Mouse (Mus musculus) thymus, postnatal 0 days (tissue): Measurements from ENCODE around the gene Ppp2r5d. TPM values are rescaled to one million over a fixed set of nuclear protein-coding genes. Genes with fewer than 3 reads are reported as not detected.

Experiments
- DNase-seq: peaks from one replicate; pipeline ENCODE4 v3.0.0-alpha.2; 2015; ENCODE audit warnings: low spot score
- polyA plus RNA-seq: library from polyadenylated mRNA; unstranded; fragments of >200 nt; fragmentation: Nextera tagmentation; extraction: Ambion mirVana; gene quantifications from 2 replicates; pipeline ENCODE4 v1.2.1, GENCODE M21; 2015

Gene Ppp2r5d
- polyA plus RNA-seq, 1 experiment from 2014 or later: 54.0 TPM

- DNase-seq: no peak
Observed at GRCm38 (mm10) chr17:46681466-46682118, 23.3 kb downstream of the Ppp2r5d start.

- DNase-seq: peak; percentile 99
Observed at GRCm38 (mm10) chr17:46680760-46681373, 24.0 kb downstream of the Ppp2r5d start, which contains the start of gene Klhdc3. Gene Klhdc3 (minus strand): TSS chr17:46680914.

- peak; percentile 53 for DNase-seq
Observed at GRCm38 (mm10) chr17:46679843-46680759, 24.8 kb downstream of the Ppp2r5d start.

GRCm38 (mm10) chr17:46678911-46679310 is 26.0 kb downstream of the Ppp2r5d start:
- DNase-seq: no peak

GRCm38 (mm10) chr17:46678416-46678815 is 26.5 kb downstream of the Ppp2r5d start, which contains the start of gene Mea1:
Gene Mea1 (plus strand): TSS chr17:46678793.
- DNase-seq: no peak

GRCm38 (mm10) chr17:46674530-46675283 is 30.2 kb downstream of the Ppp2r5d start:
- no peak for DNase-seq

GRCm38 (mm10) chr17:46673850-46674529 is 30.9 kb downstream of the Ppp2r5d start, which contains the start of gene Rrp36:
Gene Rrp36 (minus strand): TSS chr17:46674352.
- peak; percentile 92 for DNase-seq

GRCm38 (mm10) chr17:46669911-46670310 is 35.0 kb downstream of the Ppp2r5d start:
- DNase-seq: no peak

- DNase-seq: no peak
Observed at GRCm38 (mm10) chr17:46667712-46668111, 37.2 kb downstream of the Ppp2r5d start.

- DNase-seq: no peak
Observed at GRCm38 (mm10) chr17:46662730-46663129, 42.2 kb downstream of the Ppp2r5d start.

GRCm38 (mm10) chr17:46661981-46662380 is 42.9 kb downstream of the Ppp2r5d start:
- DNase-seq: no peak

- DNase-seq: no peak
Observed at GRCm38 (mm10) chr17:46661351-46661750, 43.6 kb downstream of the Ppp2r5d start.

GRCm38 (mm10) chr17:46656054-46656453 is 48.9 kb downstream of the Ppp2r5d start:
- DNase-seq: no peak

GRCm38 (mm10) chr17:46651755-46652547 is 53.0 kb downstream of the Ppp2r5d start:
- no peak for DNase-seq

GRCm38 (mm10) chr17:46651292-46651691 is 53.6 kb downstream of the Ppp2r5d start:
- DNase-seq: no peak

- DNase-seq: peak; percentile 93
Observed at GRCm38 (mm10) chr17:46650232-46651031, 54.5 kb downstream of the Ppp2r5d start, which contains the start of gene Cul7. Gene Cul7 (plus strand): TSS chr17:46650337.

- DNase-seq: no peak
Observed at GRCm38 (mm10) chr17:46649811-46650210, 55.1 kb downstream of the Ppp2r5d start.

- no peak for DNase-seq
Observed at GRCm38 (mm10) chr17:46648436-46648835, 56.5 kb downstream of the Ppp2r5d start.

GRCm38 (mm10) chr17:46647279-46647678 is 57.6 kb downstream of the Ppp2r5d start:
- DNase-seq: no peak
